Mouse (Mus musculus): ENCODE data around the gene Hbq1a. TPM values are rescaled to one million over a fixed set of nuclear protein-coding genes. Genes with fewer than 3 reads are reported as not detected.
A peak's percentile ranks its signal among the peaks of the same experiment; 100 is the strongest.
"Not testable (repeated sequence)": the region's sequence is repeated elsewhere in the genome, so short reads cannot be mapped to it uniquely, and the experiment has no call there.

Gene Hbq1a
- polyA plus RNA-seq, 1 experiment from 2014 or later = 0.45 TPM

- Histone ChIP-seq H3K36me3 (ENCODE audit: insufficient read depth) (no peaks in the 10 kb centered on the region), H3K4me1 (ENCODE audit: insufficient read depth) (no peaks in the 10 kb centered on the region), H3K9me3 (ENCODE audit: low read depth, low read length) (no peaks in the 10 kb centered on the region), H3K9ac (no peak overlapping the region), H3K27ac (ENCODE audit: low read depth) (no peak overlapping the region), H3K4me3 (ENCODE audit: low read depth, low read length) (no peak overlapping the region), H3K4me2 (no peak overlapping the region), H3K27me3 (ENCODE audit: insufficient read depth, low read length) (peaks cover 8% of the 10 kb centered on the region)
- peak; percentile 22; the same call in 1 of the 2 replicates for ATAC-seq (ENCODE audit: insufficient read depth)
- DNase-seq = no peak
- 74% methylated on average over 7 of the region's 7 CpGs for WGBS
- no peak for TF ChIP-seq CTCF (IDR thresholded peaks at IDR 0.05; ENCODE audit: low read depth)
These were observed 14.7 kb upstream of the Hbq1a start for GRCm38 (mm10) chr11:32285031-32285775.

- not testable (repeated sequence) for H3K4me1 ChIP-seq (ENCODE audit: insufficient read depth); H3K27me3 ChIP-seq (ENCODE audit: insufficient read depth, low read length); H3K9ac ChIP-seq; H3K4me2 ChIP-seq; H3K27ac ChIP-seq (ENCODE audit: low read depth); DNase-seq; H3K4me3 ChIP-seq (ENCODE audit: low read depth, low read length); H3K36me3 ChIP-seq (ENCODE audit: insufficient read depth); H3K9me3 ChIP-seq (ENCODE audit: low read depth, low read length); ATAC-seq (ENCODE audit: insufficient read depth)
These were observed 14.0 kb upstream of the Hbq1a start for GRCm38 (mm10) chr11:32285887-32286286.

GRCm38 (mm10) chr11:32286695-32287492, 13.0 kb upstream of the Hbq1a start, which contains the start of gene Hbq1b:
Gene Hbq1b (plus strand): TSS chr11:32286965.
- DNase-seq (peak; percentile 79), ATAC-seq (ENCODE audit: insufficient read depth) (peak; percentile 68)
- Histone ChIP-seq H3K4me3 (ENCODE audit: low read depth, low read length) (peak within 1 kb of the TSS; percentile 20; the same call in 1 of the 2 replicates), H3K4me2 (peak within 1 kb of the TSS; percentile 48), H3K9ac (peak within 1 kb of the TSS; percentile 29; the same call in 1 of the 2 replicates), H3K27ac (ENCODE audit: low read depth) (peak within 1 kb of the TSS; percentile 27; the same call in 1 of the 2 replicates)
- WGBS = 16% methylated on average over 30 of the region's 33 CpGs
- not testable (repeated sequence) for H3K36me3 ChIP-seq (ENCODE audit: insufficient read depth); H3K9me3 ChIP-seq (ENCODE audit: low read depth, low read length); H3K4me1 ChIP-seq (ENCODE audit: insufficient read depth); H3K27me3 ChIP-seq (ENCODE audit: insufficient read depth, low read length)
- peak; percentile 83 for TF ChIP-seq CTCF (IDR thresholded peaks at IDR 0.05; ENCODE audit: low read depth)

GRCm38 (mm10) chr11:32287493-32287825, 12.4 kb upstream of the Hbq1a start:
- WGBS = 61% methylated on average over 9 of the region's 9 CpGs
- no peak for DNase-seq

GRCm38 (mm10) chr11:32292819-32293218, 7.0 kb upstream of the Hbq1a start:
- not testable (repeated sequence) for H3K9ac ChIP-seq, H3K4me2 ChIP-seq
- WGBS = 88% methylated on average over 4 of the region's 4 CpGs

More at GRCm38 (mm10) chr11:32287493-32287825, 12.4 kb upstream of the Hbq1a start:
- H3K36me3 ChIP-seq (ENCODE audit: insufficient read depth) = no peaks in the 10 kb centered on the region
- no peak overlapping the region; the same call in 1 of the 2 replicates for H3K4me2 ChIP-seq
- ATAC-seq (ENCODE audit: insufficient read depth) = no peak
- H3K27ac ChIP-seq (ENCODE audit: low read depth) = peak overlapping the region; percentile 9; the same call in 1 of the 2 replicates
- no peaks in the 10 kb centered on the region for H3K9me3 ChIP-seq (ENCODE audit: low read depth, low read length)
- H3K4me3 ChIP-seq (ENCODE audit: low read depth, low read length) = no peak overlapping the region
- no peaks in the 10 kb centered on the region for H3K4me1 ChIP-seq (ENCODE audit: insufficient read depth)
- H3K27me3 ChIP-seq (ENCODE audit: insufficient read depth, low read length) = peaks cover 6% of the 10 kb centered on the region
- H3K9ac ChIP-seq = no peak overlapping the region
- TF ChIP-seq CTCF (IDR thresholded peaks at IDR 0.05; ENCODE audit: low read depth) = no peak

GRCm38 (mm10) chr11:32293479-32293878, 6.4 kb upstream of the Hbq1a start:
- H3K4me1 ChIP-seq (ENCODE audit: insufficient read depth); ATAC-seq (ENCODE audit: insufficient read depth); H3K27ac ChIP-seq (ENCODE audit: low read depth); DNase-seq; H3K9ac ChIP-seq; H3K4me3 ChIP-seq (ENCODE audit: low read depth, low read length); H3K9me3 ChIP-seq (ENCODE audit: low read depth, low read length); H3K27me3 ChIP-seq (ENCODE audit: insufficient read depth, low read length); H3K4me2 ChIP-seq; H3K36me3 ChIP-seq (ENCODE audit: insufficient read depth): not testable (repeated sequence)
- 40% methylated on average over 3 of the region's 3 CpGs for WGBS

More at GRCm38 (mm10) chr11:32292819-32293218, 7.0 kb upstream of the Hbq1a start:
- not testable (repeated sequence) for H3K36me3 ChIP-seq (ENCODE audit: insufficient read depth); H3K4me3 ChIP-seq (ENCODE audit: low read depth, low read length); H3K27me3 ChIP-seq (ENCODE audit: insufficient read depth, low read length); H3K27ac ChIP-seq (ENCODE audit: low read depth); H3K9me3 ChIP-seq (ENCODE audit: low read depth, low read length); ATAC-seq (ENCODE audit: insufficient read depth); H3K4me1 ChIP-seq (ENCODE audit: insufficient read depth); DNase-seq

GRCm38 (mm10) chr11:32296203-32296602, 3.7 kb upstream of the Hbq1a start, which contains the start of gene Hba-a2:
Gene Hba-a2 (plus strand): TSS chr11:32296489.
- H3K4me3 ChIP-seq (ENCODE audit: low read depth, low read length); H3K27ac ChIP-seq (ENCODE audit: low read depth); H3K9me3 ChIP-seq (ENCODE audit: low read depth, low read length); DNase-seq; H3K9ac ChIP-seq; H3K4me2 ChIP-seq; H3K36me3 ChIP-seq (ENCODE audit: insufficient read depth); H3K4me1 ChIP-seq (ENCODE audit: insufficient read depth); H3K27me3 ChIP-seq (ENCODE audit: insufficient read depth, low read length): not testable (repeated sequence)
- WGBS = no CpG with 5 or more reads among the region's 4 CpGs
- peak; percentile 51; the same call in 1 of the 2 replicates for ATAC-seq (ENCODE audit: insufficient read depth)

- ATAC-seq (ENCODE audit: insufficient read depth); H3K4me3 ChIP-seq (ENCODE audit: low read depth, low read length); H3K27me3 ChIP-seq (ENCODE audit: insufficient read depth, low read length); H3K9ac ChIP-seq; H3K27ac ChIP-seq (ENCODE audit: low read depth); DNase-seq; H3K4me2 ChIP-seq; H3K36me3 ChIP-seq (ENCODE audit: insufficient read depth); H3K4me1 ChIP-seq (ENCODE audit: insufficient read depth); H3K9me3 ChIP-seq (ENCODE audit: low read depth, low read length): not testable (repeated sequence)
- 16% methylated on average over 2 of the region's 2 CpGs for WGBS
These were observed 2.5 kb upstream of the Hbq1a start for GRCm38 (mm10) chr11:32297417-32297816.

All from lung, embryonic 14.5 days (tissue).